Mouse (Mus musculus) thymus, postnatal 0 days (tissue): Measurements from ENCODE around the gene Ldlrad3. TPM values are rescaled to one million over a fixed set of nuclear protein-coding genes. Genes with fewer than 3 reads are reported as not detected.

Source experiments
- DNase-seq: peaks from one replicate; pipeline ENCODE4 v3.0.0-alpha.2; 2015; ENCODE audit warnings: low spot score
- polyA plus RNA-seq: library from polyadenylated mRNA; unstranded; fragments of >200 nt; fragmentation: Nextera tagmentation; extraction: Ambion mirVana; gene quantifications from 2 replicates; pipeline ENCODE4 v1.2.1, GENCODE M21; 2015

The Ldlrad3 gene
- polyA plus RNA-seq, 1 experiment from 2014 or later, result 13.6 TPM

DNA sequence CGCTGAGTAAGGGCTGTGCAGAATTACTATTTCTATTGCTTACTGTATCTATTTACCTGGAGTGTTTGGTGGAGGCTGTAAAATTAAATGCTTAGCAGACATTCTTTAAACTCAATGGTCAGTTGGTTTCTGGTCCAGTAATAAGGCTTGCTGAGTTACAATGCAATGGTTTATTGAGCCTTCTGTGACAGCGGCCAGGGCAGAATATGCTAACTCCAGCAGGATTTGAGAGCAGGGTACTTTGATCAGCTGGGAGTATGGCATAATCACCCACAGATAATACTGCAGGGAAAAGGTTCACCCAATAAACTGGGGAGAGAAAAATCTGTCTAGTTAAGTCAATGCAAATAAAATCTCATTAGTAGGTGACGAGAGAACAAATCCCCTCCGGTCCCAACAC, 220.2 kb downstream of the Ldlrad3 start:
- no peak for DNase-seq

DNA sequence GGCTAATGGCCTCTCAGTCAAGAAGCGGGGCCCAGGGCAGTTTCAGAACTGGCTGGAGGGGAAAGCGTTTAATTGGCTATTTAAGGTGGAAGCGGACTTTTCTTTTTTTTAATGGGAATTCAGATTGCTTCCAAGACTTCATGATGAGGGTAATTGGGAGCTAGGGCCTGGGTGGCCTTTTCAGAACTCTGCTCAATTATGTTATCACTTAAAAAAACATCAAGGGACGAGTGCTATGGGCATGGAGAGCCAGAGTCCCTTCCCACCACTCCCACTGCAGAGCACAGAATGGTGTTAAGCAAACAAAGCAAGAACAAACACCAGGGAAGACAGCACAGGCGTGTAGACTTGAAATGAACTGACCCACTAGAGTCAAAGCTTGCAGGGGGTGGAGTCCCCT, 220.7 kb downstream of the Ldlrad3 start:
- no peak for DNase-seq

DNA sequence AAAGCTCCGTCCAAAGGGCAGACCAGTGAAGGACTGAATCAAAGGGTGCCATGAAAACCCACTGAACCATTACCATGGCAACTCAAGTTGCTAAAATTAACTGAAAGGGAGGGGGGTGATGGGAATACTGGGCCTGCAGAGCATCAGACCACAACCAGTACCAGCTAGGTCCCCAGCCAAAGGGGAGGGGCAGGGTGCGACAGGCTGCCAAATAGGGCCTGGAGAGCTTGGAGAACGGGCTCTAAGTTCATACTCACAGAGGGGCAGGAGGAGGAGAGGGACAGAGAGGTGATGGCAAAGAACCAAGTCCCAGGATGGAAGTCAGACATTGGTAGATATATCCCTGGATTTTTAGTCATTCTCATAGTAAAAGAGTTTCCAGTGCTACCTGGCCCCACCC, 222.8 kb downstream of the Ldlrad3 start:
- DNase-seq, result no peak

GRCm38 (mm10) chr2:101962349-101962748, 223.8 kb downstream of the Ldlrad3 start:
- no peak for DNase-seq

DNA sequence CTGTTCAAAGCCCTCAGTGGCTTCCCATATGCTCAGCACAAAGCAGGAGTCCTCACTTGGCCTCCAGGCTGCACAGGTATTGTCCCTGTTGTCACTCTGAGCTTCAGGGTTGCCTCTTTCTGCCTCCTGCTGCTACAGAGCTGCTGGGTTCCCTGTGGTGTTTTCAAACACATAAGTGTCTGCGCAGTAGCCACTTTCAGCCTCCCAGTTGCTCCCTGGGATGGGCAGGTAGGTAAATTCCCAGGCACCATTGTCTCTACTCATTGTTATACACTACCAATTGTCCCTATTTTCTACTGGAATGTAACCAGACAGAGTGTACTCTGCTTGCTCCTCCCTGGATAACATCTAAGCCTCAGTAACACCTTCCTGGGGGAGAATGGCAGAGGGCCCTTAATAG, 224.8 kb downstream of the Ldlrad3 start:
- DNase-seq, result no peak

GRCm38 (mm10) chr2:101960658-101961057, 225.5 kb downstream of the Ldlrad3 start:
- no peak for DNase-seq

GRCm38 (mm10) chr2:101956125-101956524, 230.1 kb downstream of the Ldlrad3 start:
- no peak for DNase-seq

DNA sequence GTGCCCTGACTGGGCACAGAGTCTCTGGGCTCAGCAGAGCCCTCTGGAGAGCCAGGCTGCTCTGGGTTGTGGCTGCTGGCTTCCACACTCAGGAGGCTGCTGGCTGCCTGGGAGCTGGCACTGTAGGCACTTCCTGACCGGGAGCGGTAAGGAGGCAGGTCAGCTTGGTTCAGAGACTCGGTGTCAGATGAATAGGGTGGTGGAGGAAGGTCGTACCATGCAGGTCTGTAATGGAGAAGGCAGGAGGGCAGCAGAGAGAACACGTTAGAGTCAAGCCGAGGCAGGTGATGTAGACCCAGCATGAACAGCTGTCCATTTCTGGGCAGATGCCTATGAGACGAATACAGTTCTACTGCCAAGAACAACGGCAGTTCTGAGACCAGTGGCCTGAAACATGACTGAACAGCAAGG, 233.2 kb downstream of the Ldlrad3 start:
- no peak for DNase-seq

DNA sequence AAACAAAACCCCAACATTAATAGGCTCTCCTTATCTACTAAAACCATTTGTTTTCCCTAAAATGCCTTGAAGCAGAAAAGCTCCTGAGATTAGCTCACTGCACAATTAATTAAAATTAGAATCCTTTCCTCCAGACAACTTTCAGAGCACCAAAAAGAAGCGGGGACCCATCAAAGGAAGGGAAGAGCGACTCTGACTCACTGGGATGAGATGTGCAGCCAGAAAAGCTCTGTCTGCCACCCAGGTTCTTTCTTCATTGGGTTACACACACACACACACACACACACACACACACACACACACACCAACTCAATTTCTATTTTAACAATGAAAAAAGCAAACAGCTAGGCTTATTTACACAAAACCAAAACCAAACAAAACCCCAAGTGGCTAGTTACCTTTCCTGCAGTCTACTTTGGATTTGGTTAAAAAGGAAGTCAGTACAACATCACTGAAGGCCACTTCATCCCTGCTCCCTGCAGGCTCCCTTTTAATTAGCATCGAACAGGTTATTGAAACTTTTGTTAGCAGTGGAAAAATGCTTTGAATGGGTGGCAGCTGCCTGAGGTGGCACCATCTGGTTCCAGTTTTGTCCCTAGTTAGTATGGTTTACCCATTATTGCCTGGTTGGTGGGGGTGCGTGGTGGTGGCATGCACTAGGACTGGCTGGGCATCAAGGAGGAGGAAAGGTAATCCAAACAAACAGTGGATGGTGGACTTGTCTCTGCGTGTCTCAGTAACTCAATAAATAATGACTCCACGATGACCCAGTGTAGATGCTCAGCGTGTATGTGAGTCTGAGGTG, 235.3 kb downstream of the Ldlrad3 start:
- no peak for DNase-seq

GRCm38 (mm10) chr2:101935006-101935405, 251.2 kb downstream of the Ldlrad3 start:
- no peak for DNase-seq

GRCm38 (mm10) chr2:101933301-101933700, 252.9 kb downstream of the Ldlrad3 start:
- no peak for DNase-seq

- no peak for DNase-seq
Observed at GRCm38 (mm10) chr2:101932169-101932936, 253.8 kb downstream of the Ldlrad3 start.

GRCm38 (mm10) chr2:101925591-101926188, 260.5 kb downstream of the Ldlrad3 start:
- no peak for DNase-seq

GRCm38 (mm10) chr2:101925183-101925582, 261.0 kb downstream of the Ldlrad3 start:
- no peak for DNase-seq

- DNase-seq, result no peak
Observed at GRCm38 (mm10) chr2:101923181-101923580, 263.0 kb downstream of the Ldlrad3 start.

DNA sequence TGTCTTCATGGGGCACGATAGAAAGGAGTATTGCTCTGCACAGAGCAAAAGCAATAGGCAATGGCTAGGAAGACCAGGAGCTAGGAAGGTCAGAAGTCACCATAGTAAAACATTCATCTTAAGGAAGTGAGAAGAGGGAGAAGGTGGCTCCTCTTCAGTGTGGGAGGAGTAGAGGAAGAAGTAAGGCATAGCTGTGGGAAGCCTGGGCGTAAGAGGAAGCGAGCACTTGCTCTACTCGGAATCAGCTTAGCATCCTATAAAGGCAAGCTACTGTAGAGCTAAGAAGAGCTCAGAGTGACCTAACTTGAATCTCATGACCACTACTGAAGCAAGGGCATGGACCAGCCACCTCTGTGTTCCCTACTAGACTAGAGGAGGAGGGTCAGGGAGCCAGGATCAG, 263.9 kb downstream of the Ldlrad3 start:
- no peak for DNase-seq

- DNase-seq, result no peak
Observed at GRCm38 (mm10) chr2:101920136-101920554, 266.0 kb downstream of the Ldlrad3 start.

DNA sequence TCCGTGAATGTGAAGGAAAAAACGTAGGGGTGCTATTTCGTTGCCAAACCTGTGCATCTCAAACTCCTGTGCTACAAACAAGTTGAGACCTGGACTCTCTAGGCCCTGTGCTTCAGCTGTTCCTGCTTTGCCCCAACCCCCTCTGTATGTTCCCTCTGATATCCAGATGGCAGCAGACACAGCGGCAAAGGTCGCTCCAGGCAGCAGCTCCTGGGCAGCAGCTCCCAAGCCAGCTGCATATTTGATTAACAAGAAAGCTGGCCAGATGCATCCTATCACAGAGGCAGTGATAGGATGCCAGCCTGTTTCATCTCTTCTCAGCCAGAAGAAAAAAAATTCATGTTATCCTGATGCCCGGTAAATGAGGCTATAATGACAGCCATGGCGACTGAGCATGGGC, 267.7 kb downstream of the Ldlrad3 start:
- no peak for DNase-seq

DNA sequence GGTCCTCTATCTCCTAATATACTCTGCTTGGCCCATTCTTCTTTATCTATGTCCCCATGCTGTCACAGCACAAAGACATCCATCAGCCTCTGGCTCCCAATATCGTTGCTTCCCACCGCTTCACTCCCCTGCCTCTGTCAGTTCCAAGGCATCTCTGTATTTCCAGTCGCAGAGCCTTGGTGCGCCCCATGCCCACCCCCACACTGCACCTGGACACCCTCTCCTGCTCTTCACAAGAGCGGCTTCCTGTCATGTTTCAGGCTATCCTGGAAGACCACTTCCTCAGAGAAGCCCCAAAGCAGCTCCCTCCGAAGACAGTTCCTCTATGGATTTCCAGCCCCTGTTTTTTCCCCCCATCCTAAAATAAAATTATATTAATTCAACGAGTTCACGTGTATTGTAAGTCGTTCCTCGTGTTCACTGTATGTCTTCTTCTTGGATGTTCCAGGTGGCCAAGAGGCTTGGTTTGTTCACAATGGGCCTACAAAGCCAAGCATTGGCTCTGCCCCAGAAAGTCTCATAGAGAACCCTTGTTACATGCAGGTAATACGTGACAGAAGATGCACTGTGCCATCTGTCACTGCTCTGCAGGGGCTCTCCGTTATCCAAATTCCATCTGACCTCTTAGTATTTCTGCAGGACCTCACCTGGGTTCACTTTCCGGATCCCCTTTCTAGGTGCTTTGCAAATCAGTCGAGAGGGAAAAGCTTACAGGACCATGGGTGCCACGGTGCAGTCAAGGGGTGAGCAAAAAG, 276.7 kb downstream of the Ldlrad3 start:
- DNase-seq, result no peak

- no peak for DNase-seq
Observed at GRCm38 (mm10) chr2:101908773-101909172, 277.4 kb downstream of the Ldlrad3 start.

DNA sequence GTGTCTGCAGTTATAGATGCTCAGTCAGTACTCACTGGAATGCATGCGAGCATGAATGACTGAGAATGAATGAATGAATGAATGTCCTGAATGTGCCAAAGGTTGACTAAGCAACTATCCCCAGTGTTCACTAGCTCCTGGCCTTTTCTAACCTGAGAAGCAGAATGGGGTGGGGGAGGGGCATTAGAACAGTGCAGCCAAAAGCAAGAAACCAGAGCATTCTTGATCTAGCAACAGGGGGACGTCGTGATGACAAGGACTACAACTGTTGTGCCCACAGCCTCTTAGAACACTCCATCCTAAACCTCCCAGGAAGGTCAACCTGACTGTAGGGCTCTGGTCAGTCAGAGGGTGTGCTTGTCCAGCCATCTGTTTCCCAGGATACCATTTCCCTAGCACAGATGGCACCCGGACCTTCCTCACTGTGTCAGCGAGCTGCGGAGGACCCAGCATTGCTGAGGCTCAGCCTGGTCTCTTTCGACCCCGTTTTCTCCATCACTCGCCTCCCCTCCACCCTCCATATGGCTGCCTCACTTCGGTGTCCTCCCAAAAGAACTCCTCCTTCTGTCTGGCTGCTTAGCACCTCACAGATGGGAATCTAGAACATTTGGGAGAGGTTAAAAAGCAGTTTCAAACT, 278.7 kb downstream of the Ldlrad3 start:
- no peak for DNase-seq
